Mouse (Mus musculus) stomach, embryonic 14.5 days (tissue): ENCODE results near the gene Szrd1. TPM values are rescaled to one million over a fixed set of nuclear protein-coding genes. Genes with fewer than 3 reads are reported as not detected.
A peak's percentile ranks its signal among the peaks of the same experiment; 100 is the strongest.

Experiments
- ATAC-seq: fragments of 200-750 bp; cut with Nextera tagmentation; 2 replicates; pipeline ENCODE4 v1.8.0; 2017; ENCODE audit warnings: low read depth, moderate TSS enrichment; ENCODE audit not compliant: insufficient number of reproducible peaks, insufficient read depth, low FRiP score
- H3K27ac ChIP-seq: fragments of 300-500 bp; sonication (generic); 2 replicates; pipeline ENCODE4 v1.5.1; 2014; ENCODE audit warnings: mild to moderate bottlenecking, low read length, moderate library complexity, mixed read lengths
- H3K27me3 ChIP-seq: fragments of 300-500 bp; sonication (generic); 2 replicates; pipeline ENCODE4 v1.6.1; 2014; ENCODE audit warnings: low read length, control low read depth, mixed read lengths; ENCODE audit not compliant: control insufficient read depth, insufficient read depth
- H3K36me3 ChIP-seq: fragments of 300-500 bp; sonication (generic); 2 replicates; pipeline ENCODE4 v1.6.1; 2014; ENCODE audit warnings: mild to moderate bottlenecking, control low read depth, low read length, moderate library complexity, mixed read lengths; ENCODE audit not compliant: control insufficient read depth, insufficient read depth
- H3K4me1 ChIP-seq: fragments of 300-500 bp; sonication (generic); 2 replicates; pipeline ENCODE4 v1.6.1; 2014; ENCODE audit warnings: low read length, control low read depth, mixed read lengths; ENCODE audit not compliant: control insufficient read depth, insufficient read depth
- H3K4me2 ChIP-seq: fragments of 300-500 bp; sonication (generic); replicated peaks from 2 replicates; pipeline ENCODE4 v1.6.1; 2014; ENCODE audit warnings: low read depth, low read length, control low read depth
- H3K4me3 ChIP-seq: fragments of 300-500 bp; sonication (generic); 2 replicates; pipeline ENCODE4 v1.5.1; 2014; ENCODE audit warnings: low read depth, low read length, control low read depth
- H3K9ac ChIP-seq: fragments of 300-500 bp; sonication (generic); replicated peaks from 2 replicates; pipeline ENCODE4 v1.6.1; 2014; ENCODE audit warnings: low read depth, mild to moderate bottlenecking, control low read depth, low read length, moderate library complexity, mixed read lengths
- H3K9me3 ChIP-seq: fragments of 300-500 bp; sonication (generic); 2 replicates; pipeline ENCODE4 v1.6.1; 2016; ENCODE audit warnings: low read depth, low read length, control low read depth; ENCODE audit not compliant: control insufficient read depth
- WGBS: fragments of 180-500 bp; shearing (Covaris S2); extraction: QIAGEN DNeasy Blood & Tissue Kit; methylation state at CpG from one replicate; pipeline ENCODE4 v1.1.7; 2014; 5-methylcytosine and 5-hydroxymethylcytosine counted together
- polyA plus RNA-seq: library from polyadenylated mRNA; unstranded; fragments of >200 nt; fragmentation: Nextera tagmentation; extraction: Ambion mirVana; gene quantifications from 2 replicates; pipeline ENCODE4 v1.2.1, GENCODE M21; 2014

Szrd1 gene
- polyA plus RNA-seq, 1 experiment from 2014 or later = 35.3 TPM

GRCm38 (mm10) chr4:141115398-141115797 lies 24.2 kb downstream of the Szrd1 start:
- no peak overlapping the region for H3K9ac ChIP-seq
- no peaks in the 10 kb centered on the region for H3K27me3 ChIP-seq
- H3K4me1 ChIP-seq = 0 out of 2 replicates have a peak, but pooled peaks cover 3% of the 10 kb centered on the region
- H3K4me2 ChIP-seq = no peak overlapping the region
- no peak for ATAC-seq
- peaks cover 57% of the 10 kb centered on the region for H3K36me3 ChIP-seq
- peaks cover under 1% of the 10 kb centered on the region; the same call in 1 of the 2 replicates for H3K9me3 ChIP-seq
- WGBS = 83% methylated on average over 8 of the region's 8 CpGs
- no peak overlapping the region for H3K4me3 ChIP-seq
- no peak overlapping the region for H3K27ac ChIP-seq

GRCm38 (mm10) chr4:141114521-141114981 lies 25.0 kb downstream of the Szrd1 start:
- WGBS = 82% methylated on average over 6 of the region's 6 CpGs
- H3K27ac ChIP-seq = no peak overlapping the region

GRCm38 (mm10) chr4:141113831-141114230 lies 25.7 kb downstream of the Szrd1 start:
- no peak overlapping the region for H3K27ac ChIP-seq
- 60% methylated on average over 7 of the region's 7 CpGs for WGBS
- ATAC-seq = peak; percentile 44; the same call in 1 of the 2 replicates

More at GRCm38 (mm10) chr4:141114521-141114981, 25.0 kb downstream of the Szrd1 start:
- H3K4me3 ChIP-seq = no peak overlapping the region
- peaks cover 59% of the 10 kb centered on the region for H3K36me3 ChIP-seq
- 0 out of 2 replicates have a peak, but pooled peaks cover 3% of the 10 kb centered on the region for H3K4me1 ChIP-seq
- no peak for ATAC-seq
- no peak overlapping the region for H3K4me2 ChIP-seq
- H3K9ac ChIP-seq = no peak overlapping the region
- H3K27me3 ChIP-seq = no peaks in the 10 kb centered on the region
- H3K9me3 ChIP-seq = peaks cover 4% of the 10 kb centered on the region; the same call in 1 of the 2 replicates

GRCm38 (mm10) chr4:141108196-141108732 lies 31.3 kb downstream of the Szrd1 start:
- no peaks in the 10 kb centered on the region for H3K27me3 ChIP-seq
- H3K4me1 ChIP-seq = no peaks in the 10 kb centered on the region
- WGBS = 29% methylated on average over 10 of the region's 10 CpGs
- H3K4me2 ChIP-seq = no peak overlapping the region
- H3K27ac ChIP-seq = no peak overlapping the region
- H3K9ac ChIP-seq = no peak overlapping the region
- H3K4me3 ChIP-seq = no peak overlapping the region
- H3K36me3 ChIP-seq = peaks cover 20% of the 10 kb centered on the region; the same call in 1 of the 2 replicates
- ATAC-seq = no peak
- peaks cover 4% of the 10 kb centered on the region; the same call in 1 of the 2 replicates for H3K9me3 ChIP-seq

More at GRCm38 (mm10) chr4:141113831-141114230, 25.7 kb downstream of the Szrd1 start:
- peaks cover 55% of the 10 kb centered on the region for H3K36me3 ChIP-seq
- H3K9me3 ChIP-seq = peaks cover 4% of the 10 kb centered on the region; the same call in 1 of the 2 replicates
- no peaks in the 10 kb centered on the region for H3K27me3 ChIP-seq
- no peak overlapping the region for H3K4me2 ChIP-seq
- no peak overlapping the region for H3K4me3 ChIP-seq
- no peak overlapping the region for H3K9ac ChIP-seq
- 0 out of 2 replicates have a peak, but pooled peaks cover 3% of the 10 kb centered on the region for H3K4me1 ChIP-seq

- H3K27me3 ChIP-seq = no peaks in the 10 kb centered on the region
- H3K4me2 ChIP-seq = no peak overlapping the region
- ATAC-seq = no peak
- peaks cover 9% of the 10 kb centered on the region; the same call in 1 of the 2 replicates for H3K36me3 ChIP-seq
- peaks cover 4% of the 10 kb centered on the region; the same call in 1 of the 2 replicates for H3K9me3 ChIP-seq
- H3K4me3 ChIP-seq = no peak overlapping the region
- H3K9ac ChIP-seq = no peak overlapping the region
- 79% methylated on average over 16 of the region's 16 CpGs for WGBS
- H3K27ac ChIP-seq = no peak overlapping the region
- H3K4me1 ChIP-seq = no peaks in the 10 kb centered on the region
Measured at GRCm38 (mm10) chr4:141106526-141107183, 32.9 kb downstream of the Szrd1 start.

- H3K4me1 ChIP-seq = no peaks in the 10 kb centered on the region
- 65% methylated on average over 6 of the region's 6 CpGs for WGBS
- no peak overlapping the region for H3K27ac ChIP-seq
- no peak overlapping the region for H3K4me2 ChIP-seq
- no peaks in the 10 kb centered on the region for H3K9me3 ChIP-seq
- H3K27me3 ChIP-seq = no peaks in the 10 kb centered on the region
- no peaks in the 10 kb centered on the region for H3K36me3 ChIP-seq
- no peak overlapping the region for H3K9ac ChIP-seq
- no peak overlapping the region for H3K4me3 ChIP-seq
- ATAC-seq = no peak
Measured at GRCm38 (mm10) chr4:141101855-141102254, 37.7 kb downstream of the Szrd1 start.

- H3K27me3 ChIP-seq = no peaks in the 10 kb centered on the region
- H3K9ac ChIP-seq = no peak overlapping the region
- 87% methylated on average over 9 of the region's 9 CpGs for WGBS
- H3K4me2 ChIP-seq = no peak overlapping the region
- no peak overlapping the region for H3K4me3 ChIP-seq
- H3K4me1 ChIP-seq = no peaks in the 10 kb centered on the region
- no peak for ATAC-seq
- H3K36me3 ChIP-seq = no peaks in the 10 kb centered on the region
- H3K27ac ChIP-seq = no peak overlapping the region
- H3K9me3 ChIP-seq = no peaks in the 10 kb centered on the region
Measured at GRCm38 (mm10) chr4:141101291-141101690, 38.3 kb downstream of the Szrd1 start.

- Histone ChIP-seq H3K27me3 (no peaks in the 10 kb centered on the region), H3K9ac (no peak overlapping the region), H3K36me3 (no peaks in the 10 kb centered on the region), H3K9me3 (no peaks in the 10 kb centered on the region), H3K4me2 (no peak overlapping the region), H3K27ac (no peak overlapping the region), H3K4me1 (no peaks in the 10 kb centered on the region), H3K4me3 (no peak overlapping the region)
- no peak for ATAC-seq
- 75% methylated on average over 5 of the region's 5 CpGs for WGBS
Measured at GRCm38 (mm10) chr4:141099956-141100355, 39.6 kb downstream of the Szrd1 start.
